Mouse (Mus musculus) lung, embryonic 16.5 days (tissue): ENCODE measurements around the gene Ank2. TPM values are rescaled to one million over a fixed set of nuclear protein-coding genes. Genes with fewer than 3 reads are reported as not detected.

ENCODE experiments used
- ATAC-seq: fragments of 200-750 bp; cut with Nextera tagmentation; 2 replicates; pipeline ENCODE4 v1.8.0; 2017; ENCODE audit warnings: low read depth, mild to moderate bottlenecking, moderate library complexity
- H3K27ac ChIP-seq: fragments of 300-500 bp; sonication (generic); 2 replicates; pipeline ENCODE4 v1.5.1; 2014; ENCODE audit warnings: mild to moderate bottlenecking, control low read depth, low read length
- H3K27me3 ChIP-seq: fragments of 300-500 bp; sonication (generic); 2 replicates; pipeline ENCODE4 v1.6.1; 2014; ENCODE audit warnings: low read depth, low read length, mixed read lengths; ENCODE audit not compliant: control insufficient read depth, insufficient read depth
- H3K36me3 ChIP-seq: fragments of 300-500 bp; sonication (generic); 2 replicates; pipeline ENCODE4 v1.6.1; 2014; ENCODE audit warnings: low read length; ENCODE audit not compliant: control insufficient read depth, insufficient read depth
- H3K4me1 ChIP-seq: fragments of 300-500 bp; sonication (generic); replicated peaks from 2 replicates; pipeline ENCODE4 v1.6.1; 2014; ENCODE audit warnings: low read length, mixed read lengths; ENCODE audit not compliant: control insufficient read depth, insufficient read depth
- H3K4me2 ChIP-seq: fragments of 300-500 bp; sonication (generic); 2 replicates; pipeline ENCODE4 v1.6.1; 2014; ENCODE audit warnings: low read depth, low read length, control low read depth
- H3K4me3 ChIP-seq: fragments of 300-500 bp; sonication (generic); 2 replicates; pipeline ENCODE4 v1.5.1; 2014; ENCODE audit warnings: mild to moderate bottlenecking, low read length, control low read depth
- H3K9ac ChIP-seq: fragments of 300-500 bp; sonication (generic); 2 replicates; pipeline ENCODE4 v1.6.1; 2014; ENCODE audit warnings: low read length, control low read depth
- H3K9me3 ChIP-seq: fragments of 300-500 bp; sonication (generic); 2 replicates; pipeline ENCODE4 v1.6.1; 2016; ENCODE audit warnings: low read length; ENCODE audit not compliant: control insufficient read depth
- WGBS: fragments of 180-500 bp; shearing (Covaris S2); extraction: QIAGEN DNeasy Blood & Tissue Kit; methylation state at CpG from one replicate; pipeline ENCODE4 v1.1.7; 2014; 5-methylcytosine and 5-hydroxymethylcytosine counted together
- polyA plus RNA-seq: library from polyadenylated mRNA; unstranded; fragments of >200 nt; fragmentation: Nextera tagmentation; extraction: Ambion mirVana; gene quantifications from 2 replicates; pipeline ENCODE4 v1.2.1, GENCODE M21; 2015

Ank2 gene
- polyA plus RNA-seq, 1 experiment from 2014 or later, result 10.3 TPM

- no peak for ATAC-seq
- no peaks in the 10 kb centered on the region for H3K9me3 ChIP-seq
- no peaks in the 10 kb centered on the region for H3K4me1 ChIP-seq
- H3K4me3 ChIP-seq, result no peak overlapping the region
- H3K4me2 ChIP-seq, result no peak overlapping the region
- WGBS, result 86% methylated on average over 5 of the region's 5 CpGs
- no peak overlapping the region for H3K9ac ChIP-seq
- no peaks in the 10 kb centered on the region for H3K36me3 ChIP-seq
- H3K27ac ChIP-seq, result no peak overlapping the region
- H3K27me3 ChIP-seq, result no peaks in the 10 kb centered on the region
These were observed 421.8 kb downstream of the Ank2 start for GRCm38 (mm10) chr3:127077369-127077768.

DNA sequence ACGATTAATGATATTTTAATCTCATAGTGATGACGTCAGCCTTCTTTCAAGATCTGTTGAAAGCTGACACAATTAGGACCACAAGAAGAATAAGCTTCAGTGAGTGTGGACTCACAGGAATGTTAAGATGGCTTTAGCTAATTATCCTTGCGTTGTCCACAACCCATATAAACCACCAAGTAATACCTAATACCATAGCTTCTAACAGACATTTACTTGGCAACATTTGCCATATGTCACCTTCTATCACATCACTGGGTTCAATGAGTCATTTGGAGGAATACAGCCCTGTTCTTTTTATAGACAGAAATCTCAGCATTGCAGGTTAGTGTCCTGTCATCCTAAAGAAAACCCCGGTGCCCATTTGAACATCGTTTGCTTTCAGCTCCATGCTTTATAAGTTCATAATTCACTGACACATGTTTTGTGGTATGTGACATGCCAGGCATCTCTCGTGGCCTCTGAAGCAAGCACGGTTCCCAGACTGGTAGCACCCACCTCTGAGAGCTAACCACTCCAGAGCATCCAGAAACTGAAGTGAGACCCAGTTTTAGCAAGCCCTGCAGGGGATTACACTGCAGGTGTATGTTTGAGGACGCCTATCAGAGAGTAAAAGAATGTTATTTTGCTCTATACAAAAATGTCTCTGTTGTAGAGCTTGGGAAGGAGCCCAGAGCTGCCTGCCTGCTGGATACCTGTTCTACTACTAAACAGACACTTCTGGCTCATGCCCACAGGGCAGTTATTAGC, 423.4 kb downstream of the Ank2 start:
- Histone ChIP-seq H3K4me2 (no peak overlapping the region), H3K27ac (no peak overlapping the region), H3K4me1 (no peaks in the 10 kb centered on the region), H3K4me3 (no peak overlapping the region), H3K9ac (no peak overlapping the region), H3K36me3 (no peaks in the 10 kb centered on the region), H3K27me3 (no peaks in the 10 kb centered on the region), H3K9me3 (no peaks in the 10 kb centered on the region)
- ATAC-seq, result no peak
- WGBS, result 66% methylated on average over 8 of the region's 8 CpGs

- Histone ChIP-seq H3K27ac (no peak overlapping the region), H3K4me3 (no peak overlapping the region), H3K27me3 (no peaks in the 10 kb centered on the region), H3K9me3 (no peaks in the 10 kb centered on the region), H3K4me2 (no peak overlapping the region), H3K4me1 (no peaks in the 10 kb centered on the region), H3K9ac (no peak overlapping the region), H3K36me3 (no peaks in the 10 kb centered on the region)
- ATAC-seq, result peak; percentile 51; the same call in 1 of the 2 replicates
- 39% methylated on average over 1 of the region's 1 CpGs for WGBS
These were observed 427.7 kb downstream of the Ank2 start for GRCm38 (mm10) chr3:127071471-127071870.

GRCm38 (mm10) chr3:127063654-127064386, 435.3 kb downstream of the Ank2 start:
- no peaks in the 10 kb centered on the region for H3K9me3 ChIP-seq
- H3K4me2 ChIP-seq, result no peak overlapping the region
- WGBS, result 84% methylated on average over 5 of the region's 5 CpGs
- H3K4me1 ChIP-seq, result no peaks in the 10 kb centered on the region
- no peak overlapping the region for H3K9ac ChIP-seq
- H3K27me3 ChIP-seq, result no peaks in the 10 kb centered on the region
- no peaks in the 10 kb centered on the region for H3K36me3 ChIP-seq
- no peak overlapping the region for H3K27ac ChIP-seq
- no peak overlapping the region for H3K4me3 ChIP-seq
- no peak for ATAC-seq

DNA sequence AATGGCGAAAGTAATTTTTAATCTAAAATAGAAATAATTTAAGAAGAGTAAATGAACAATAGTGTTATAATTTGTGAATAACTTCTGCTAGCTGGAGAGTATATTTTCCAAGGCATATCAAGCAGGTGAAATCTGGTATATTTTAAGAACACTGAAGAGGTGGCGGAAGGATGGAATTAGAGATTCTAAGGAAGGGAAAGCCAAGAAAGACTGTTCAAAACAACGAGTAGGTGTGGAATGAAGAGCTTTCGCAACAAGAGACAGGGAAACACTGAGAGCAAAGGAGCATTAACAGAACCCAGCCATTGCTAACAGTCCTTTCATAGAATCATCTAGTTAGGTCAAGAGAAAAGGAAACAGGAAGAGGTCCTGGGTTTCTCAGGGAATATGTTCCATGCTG, 439.5 kb downstream of the Ank2 start:
- no peaks in the 10 kb centered on the region for H3K36me3 ChIP-seq
- ATAC-seq, result no peak
- 82% methylated on average over 4 of the region's 4 CpGs for WGBS
- no peaks in the 10 kb centered on the region for H3K27me3 ChIP-seq
- no peak overlapping the region for H3K9ac ChIP-seq
- no peak overlapping the region for H3K27ac ChIP-seq
- H3K4me3 ChIP-seq, result no peak overlapping the region
- H3K4me2 ChIP-seq, result no peak overlapping the region
- H3K4me1 ChIP-seq, result no peaks in the 10 kb centered on the region
- H3K9me3 ChIP-seq, result no peaks in the 10 kb centered on the region

DNA sequence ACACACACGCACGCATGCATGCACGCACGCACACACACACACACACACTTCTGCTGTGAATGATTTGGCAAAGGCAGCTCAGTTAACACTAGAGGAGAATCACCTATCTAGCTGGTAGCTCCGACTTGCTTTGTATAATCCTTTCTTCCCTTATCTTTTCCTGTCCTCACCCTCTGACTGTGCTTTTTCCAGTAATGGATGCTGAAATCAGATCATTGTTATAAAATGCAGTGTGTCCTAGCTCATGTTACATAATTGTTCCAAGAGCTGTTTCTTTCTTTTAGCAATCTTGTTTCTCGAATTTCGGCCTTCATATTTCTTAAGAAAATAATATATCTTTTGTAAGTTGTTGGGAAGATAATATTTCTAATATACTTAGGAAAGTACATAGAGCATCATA, 457.9 kb downstream of the Ank2 start:
- H3K4me2 ChIP-seq, result no peak overlapping the region
- no peaks in the 10 kb centered on the region for H3K27me3 ChIP-seq
- no peak overlapping the region for H3K27ac ChIP-seq
- no peak overlapping the region for H3K4me3 ChIP-seq
- WGBS, result 78% methylated on average over 7 of the region's 7 CpGs
- H3K36me3 ChIP-seq, result no peaks in the 10 kb centered on the region
- no peaks in the 10 kb centered on the region for H3K9me3 ChIP-seq
- H3K4me1 ChIP-seq, result no peaks in the 10 kb centered on the region
- ATAC-seq, result no peak
- H3K9ac ChIP-seq, result no peak overlapping the region

DNA sequence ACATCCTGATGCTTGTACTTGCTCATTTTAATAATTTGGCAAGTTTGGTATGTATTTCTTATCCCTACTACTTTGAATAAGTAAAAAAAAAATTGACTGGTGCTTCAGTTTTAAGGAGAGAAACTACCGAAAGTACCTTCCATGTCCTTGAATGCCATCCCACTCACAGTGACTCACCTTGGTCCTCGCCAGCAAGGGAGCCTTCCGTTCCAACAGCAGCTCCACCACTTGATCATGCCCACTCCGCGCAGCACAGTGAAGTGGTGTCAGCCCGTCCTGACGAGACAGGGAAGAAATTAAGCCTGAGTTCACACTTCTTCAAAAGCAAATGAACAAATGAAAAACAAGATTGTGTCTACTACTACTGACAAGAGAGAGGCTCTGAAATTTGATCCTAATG, 460.6 kb downstream of the Ank2 start:
- Histone ChIP-seq H3K27me3 (no peaks in the 10 kb centered on the region), H3K4me3 (no peak overlapping the region), H3K9ac (no peak overlapping the region), H3K36me3 (no peaks in the 10 kb centered on the region), H3K4me2 (no peak overlapping the region), H3K4me1 (no peaks in the 10 kb centered on the region), H3K27ac (no peak overlapping the region), H3K9me3 (no peaks in the 10 kb centered on the region)
- no peak for ATAC-seq
- WGBS, result 71% methylated on average over 7 of the region's 7 CpGs

GRCm38 (mm10) chr3:127036118-127036517, 463.0 kb downstream of the Ank2 start:
- H3K36me3 ChIP-seq, result no peaks in the 10 kb centered on the region
- no peak overlapping the region for H3K27ac ChIP-seq
- WGBS, result 82% methylated on average over 5 of the region's 5 CpGs
- H3K4me1 ChIP-seq, result no peaks in the 10 kb centered on the region
- ATAC-seq, result no peak
- H3K4me3 ChIP-seq, result no peak overlapping the region
- no peaks in the 10 kb centered on the region for H3K9me3 ChIP-seq
- no peak overlapping the region for H3K9ac ChIP-seq
- no peaks in the 10 kb centered on the region for H3K27me3 ChIP-seq
- no peak overlapping the region for H3K4me2 ChIP-seq

GRCm38 (mm10) chr3:127035540-127035939, 463.6 kb downstream of the Ank2 start:
- Histone ChIP-seq H3K4me1 (no peaks in the 10 kb centered on the region), H3K27ac (no peak overlapping the region), H3K4me3 (no peak overlapping the region), H3K9me3 (no peaks in the 10 kb centered on the region), H3K27me3 (no peaks in the 10 kb centered on the region), H3K9ac (no peak overlapping the region), H3K4me2 (no peak overlapping the region), H3K36me3 (no peaks in the 10 kb centered on the region)
- WGBS, result 88% methylated on average over 12 of the region's 12 CpGs
- ATAC-seq, result no peak
